Mouse (Mus musculus) C2C12 (cell line): ENCODE measurements at regions not wholly inside any gene's neighbourhood (a gene's known extent, or its start where the extent isn't known, plus 50 kb on each side); places are given as distances from the start of the nearest gene placed in this dataset.

Experiments
- H3K27me3 ChIP-seq: one replicate; pipeline ENCODE4 v1.6.1; 2011; ENCODE audit not compliant: control insufficient read depth, insufficient read depth, insufficient read length
- H3K36me3 ChIP-seq: one replicate; pipeline ENCODE4 v1.6.1; 2011; ENCODE audit not compliant: control insufficient read depth, insufficient read depth
- H3K4me3 ChIP-seq: one replicate; pipeline ENCODE4 v1.5.1; 2011; ENCODE audit warnings: mild to moderate bottlenecking, control low read depth; ENCODE audit not compliant: poor library complexity, insufficient read depth, severe bottlenecking
- H3K79me2 ChIP-seq: one replicate; pipeline ENCODE4 v1.6.1; 2011; ENCODE audit not compliant: control insufficient read depth, insufficient read depth
- H3K79me3 ChIP-seq: one replicate; pipeline ENCODE4 v1.6.1; 2011; ENCODE audit warnings: low read depth, control low read depth
- H3ac ChIP-seq: one replicate; pipeline ENCODE3; 2011; ENCODE audit warnings: low read depth; ENCODE audit not compliant: control insufficient read depth, insufficient read length
- CEBPB ChIP-seq: IDR thresholded peaks from one replicate; pipeline ENCODE4 v1.6.1; 2011; ENCODE audit warnings: low read depth, mild to moderate bottlenecking, control low read depth, moderate library complexity
- CTCF ChIP-seq: IDR thresholded peaks from one replicate; pipeline ENCODE4 v1.5.1; 2011; ENCODE audit not compliant: control insufficient read depth, insufficient read depth, insufficient read length
- FOSL1 ChIP-seq: IDR thresholded peaks from one replicate; pipeline ENCODE4 v1.8.0; 2011; ENCODE audit warnings: mild to moderate bottlenecking, low read length; ENCODE audit not compliant: poor library complexity, insufficient read depth, severe bottlenecking
- MAX ChIP-seq: IDR thresholded peaks from one replicate; pipeline ENCODE4 v1.6.1; 2011; ENCODE audit warnings: mild to moderate bottlenecking, control low read depth
- MYOD1 ChIP-seq: IDR thresholded peaks from one replicate; pipeline ENCODE4 v1.6.1; 2011; ENCODE audit warnings: low read depth; ENCODE audit not compliant: control insufficient read depth, insufficient read length
- MYOG ChIP-seq: IDR thresholded peaks from one replicate; pipeline ENCODE4 v1.6.1; 2011; ENCODE audit not compliant: control insufficient read depth, insufficient read length; ENCODE audit errors: extremely low read depth
- USF1 ChIP-seq: IDR thresholded peaks from one replicate; pipeline ENCODE4 v1.6.1; 2011; ENCODE audit warnings: low read depth, mild to moderate bottlenecking, control low read depth, moderate library complexity

GRCm38 (mm10) chr13:35383624-35384018 is 276.0 kb upstream of the Cdyl start:
- TF ChIP-seq MYOG (no peak), CEBPB (no peak), MAX (no peak), CTCF (no peak), MYOD1 (no peak), FOSL1 (no peak), USF1 (no peak)
- Histone ChIP-seq H3K27me3 (no peaks in the 10 kb centered on the region), H3ac (no peak overlapping the region), H3K36me3 (no peaks in the 10 kb centered on the region), H3K79me3 (no peaks in the 10 kb centered on the region), H3K79me2 (no peaks in the 10 kb centered on the region), H3K4me3 (no peak overlapping the region)

- no peak for TF ChIP-seq CEBPB
- TF ChIP-seq FOSL1, result no peak
- TF ChIP-seq CTCF, result no peak
- no peak for TF ChIP-seq MYOD1
- no peak for TF ChIP-seq MYOG
- TF ChIP-seq USF1, result no peak
- no peak for TF ChIP-seq MAX
- H3K79me2 ChIP-seq, result no peaks in the 10 kb centered on the region
- no peak overlapping the region for H3ac ChIP-seq
- H3K27me3 ChIP-seq, result no peaks in the 10 kb centered on the region
- no peaks in the 10 kb centered on the region for H3K79me3 ChIP-seq
- no peaks in the 10 kb centered on the region for H3K36me3 ChIP-seq
- no peak overlapping the region for H3K4me3 ChIP-seq
Measured at GRCm38 (mm10) chr13:35388380-35388779, 271.3 kb upstream of the Cdyl start.

GRCm38 (mm10) chr13:35389781-35390525 is 269.7 kb upstream of the Cdyl start:
- H3K79me2 ChIP-seq, result no peaks in the 10 kb centered on the region
- H3K27me3 ChIP-seq, result no peaks in the 10 kb centered on the region
- H3ac ChIP-seq, result no peak overlapping the region
- H3K79me3 ChIP-seq, result no peaks in the 10 kb centered on the region
- no peak overlapping the region for H3K4me3 ChIP-seq
- no peaks in the 10 kb centered on the region for H3K36me3 ChIP-seq
- no peak for TF ChIP-seq USF1
- TF ChIP-seq MYOG, result no peak
- no peak for TF ChIP-seq FOSL1
- no peak for TF ChIP-seq CTCF
- TF ChIP-seq CEBPB, result no peak
- TF ChIP-seq MYOD1, result no peak
- TF ChIP-seq MAX, result no peak

GRCm38 (mm10) chr13:35390526-35390880 is 269.1 kb upstream of the Cdyl start:
- TF ChIP-seq MAX (no peak), USF1 (no peak), CTCF (no peak), MYOG (no peak), MYOD1 (no peak), FOSL1 (no peak), CEBPB (no peak)

GRCm38 (mm10) chr13:35392167-35392566 is 267.5 kb upstream of the Cdyl start:
- Histone ChIP-seq H3K36me3 (no peaks in the 10 kb centered on the region), H3K4me3 (no peak overlapping the region), H3K79me2 (no peaks in the 10 kb centered on the region), H3K27me3 (no peaks in the 10 kb centered on the region), H3ac (no peak overlapping the region), H3K79me3 (no peaks in the 10 kb centered on the region)
- TF ChIP-seq FOSL1 (no peak), MYOD1 (no peak), CTCF (no peak), MAX (no peak), CEBPB (no peak), MYOG (no peak)

More at GRCm38 (mm10) chr13:35390526-35390880, 269.1 kb upstream of the Cdyl start:
- Histone ChIP-seq H3K79me3 (no peaks in the 10 kb centered on the region), H3K4me3 (no peak overlapping the region), H3K79me2 (no peaks in the 10 kb centered on the region), H3K36me3 (no peaks in the 10 kb centered on the region), H3ac (no peak overlapping the region), H3K27me3 (no peaks in the 10 kb centered on the region)
